Mouse (Mus musculus) cortical plate, adult 2 months (tissue): ENCODE results near the gene Usp48.

ENCODE experiments used
- CTCF ChIP-seq: fragments of 200-500 bp; IDR thresholded peaks from 2 replicates; pipeline ENCODE4 v1.5.1; 2011; ENCODE audit warnings: mild to moderate bottlenecking, control low read depth, low read length; ENCODE audit not compliant: insufficient read depth; ENCODE audit errors: extremely low read depth
- POLR2A ChIP-seq: fragments of 200-500 bp; IDR thresholded peaks from 2 replicates; pipeline ENCODE4 v1.6.1; 2011; ENCODE audit warnings: mild to moderate bottlenecking, low read length, control low read depth; ENCODE audit not compliant: insufficient read depth; ENCODE audit errors: extremely low read depth

GRCm38 (mm10) chr4:137704561-137704960, 111.0 kb downstream of the Usp48 start:
- TF ChIP-seq CTCF = no peak
- no peak for TF ChIP-seq POLR2A
